Comparison of ENCODE assay signal across 9 mouse cellular contexts in the genomic region with DNA sequence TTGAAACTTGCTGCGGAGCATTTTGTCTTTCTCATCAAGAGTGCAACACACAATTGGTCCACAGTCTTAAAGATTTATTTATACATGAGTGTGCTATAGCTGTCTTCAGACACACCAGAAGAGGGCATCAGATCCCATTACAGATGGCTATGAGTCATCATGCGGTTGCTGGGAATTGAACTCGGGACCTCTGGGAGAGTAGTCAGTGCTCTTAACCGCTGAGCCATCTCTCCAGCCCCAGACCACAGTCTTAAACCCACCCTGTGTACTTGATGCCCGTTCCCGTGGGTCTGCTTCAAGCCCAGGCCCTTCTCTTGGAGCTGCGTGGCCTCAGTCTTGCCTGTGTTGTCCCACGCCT. TPM values are rescaled to one million over a fixed set of nuclear protein-coding genes. Genes with fewer than 3 reads are reported as not detected.
A peak's percentile ranks its signal among the peaks of the same experiment; 100 is the strongest.
DNase-seq lines count a peak whose midpoint lies in the region; ATAC-seq and TF ChIP-seq lines count a peak whose summit lies in the region.
"Had no signal": no experiment of that assay in that cellular context is flagged by ENCODE, and none has a peak within 500 bp of the region (broad histone marks: within the 10 kb centered on the region; RNA-seq: fewer than 3 reads in every experiment).

No protein-coding gene starts in this region.

- peak overlapping the region; percentile 39; the same call in 1 of the 2 replicates for H3K27ac ChIP-seq in midbrain, embryonic 10.5 days (replicated peaks)
- H3K27ac ChIP-seq in midbrain, embryonic 13.5 days = no peak overlapping the region
- H3K27ac ChIP-seq in embryonic facial prominence, embryonic 13.5 days = 0 out of 2 replicates have a peak overlapping the region, but pooled peaks have one; percentile 18

- CTCF ChIA-PET in Patski (lab: Charles Lee) = interaction anchor here (0.7 to 4.8 kb wide), 13 partner anchors 11 to 468 kb away, joined by 3 to 31 read pairs (median 3); no protein-coding TSS in a partner anchor

- H3K36me3 ChIP-seq in midbrain, embryonic 10.5 days = no peaks in the 10 kb centered on the region
- H3K36me3 ChIP-seq in midbrain, embryonic 13.5 days = no peaks in the 10 kb centered on the region
- no peaks in the 10 kb centered on the region for H3K36me3 ChIP-seq in embryonic facial prominence, embryonic 13.5 days
- no peaks in the 10 kb centered on the region for H3K36me3 ChIP-seq in splenic B cell, adult 2 months (ENCODE audit: control insufficient read depth, insufficient read depth, low read length, poor library complexity, severe bottlenecking)

- H3K4me3 ChIP-seq in midbrain, embryonic 10.5 days = no peak overlapping the region
- H3K4me3 ChIP-seq in midbrain, embryonic 13.5 days (replicated peaks) = no peak overlapping the region
- no peak overlapping the region for H3K4me3 ChIP-seq in embryonic facial prominence, embryonic 13.5 days

- H3K27me3 ChIP-seq in midbrain, embryonic 10.5 days (ENCODE audit: low read depth, poor library complexity, severe bottlenecking) = no peaks in the 10 kb centered on the region
- H3K27me3 ChIP-seq in midbrain, embryonic 13.5 days = no peaks in the 10 kb centered on the region
- H3K27me3 ChIP-seq in Patski = no peaks in the 10 kb centered on the region
- H3K27me3 ChIP-seq in embryonic facial prominence, embryonic 13.5 days = no peaks in the 10 kb centered on the region
- H3K27me3 ChIP-seq in splenic B cell, adult 2 months (ENCODE audit: control insufficient read depth, insufficient read depth, low read length, poor library complexity, severe bottlenecking) = no peaks in the 10 kb centered on the region

- ATAC-seq in midbrain, embryonic 13.5 days = no peak
- ATAC-seq in Patski = no peak
- ATAC-seq in embryonic facial prominence, embryonic 13.5 days (ENCODE audit: insufficient number of reproducible peaks, insufficient read depth, low FRiP score, low TSS enrichment, low read depth) = no peak

- in situ Hi-C loops in Patski (cut with MboI; ENCODE audit: low pct_unique_long_range_greater_than_20kb) = no loop called here

- POLR2A ChIA-PET in Patski (lab: Charles Lee) = interaction anchor here (0.6 to 1.2 kb wide), 3 partner anchors 35 to 78 kb away, joined by 3 read pairs; no protein-coding TSS in a partner anchor

- TF ChIP-seq CTCF in Patski (IDR thresholded peaks at IDR 0.05) = peak; percentile 41

- no peaks in the 10 kb centered on the region for H3K9me3 ChIP-seq in midbrain, embryonic 10.5 days (replicated peaks)
- no peaks in the 10 kb centered on the region for H3K9me3 ChIP-seq in midbrain, embryonic 13.5 days
- no peaks in the 10 kb centered on the region for H3K9me3 ChIP-seq in embryonic facial prominence, embryonic 13.5 days

- no peak for DNase-seq in midbrain, embryonic 10.5 days (ENCODE audit: low spot score)
- DNase-seq in Patski (ENCODE audit: low read depth, low spot score) = no peak
- peak; percentile 36 for DNase-seq in splenic B cell, adult 2 months (ENCODE audit: low read depth, low spot score)
- no peak for DNase-seq in right cerebral cortex, postnatal 25 days
- no peak for DNase-seq in urinary bladder, postnatal 14 days (ENCODE audit: low spot score)
- DNase-seq: cerebellum, adult 11-12 months; left cerebral cortex, postnatal 4 days had no signal

- 88% methylated on average over 8 of the region's 8 CpGs for WGBS in midbrain, embryonic 10.5 days
- WGBS in midbrain, embryonic 13.5 days = 89% methylated on average over 8 of the region's 8 CpGs
- whole genome bisulfite sequencing in embryonic facial prominence, embryonic 13.5 days = 70% methylated on average over 8 of the region's 8 CpGs

- no peak overlapping the region for H3K4me2 ChIP-seq in midbrain, embryonic 13.5 days (replicated peaks)
- H3K4me2 ChIP-seq in embryonic facial prominence, embryonic 13.5 days = peak overlapping the region; percentile 12; the same call in 1 of the 2 replicates

- H3K4me1 ChIP-seq in midbrain, embryonic 10.5 days = peaks cover 10% of the 10 kb centered on the region; the same call in 1 of the 2 replicates
- H3K4me1 ChIP-seq in midbrain, embryonic 13.5 days (replicated peaks) = no peaks in the 10 kb centered on the region; the same call in 1 of the 2 replicates
- peaks cover 6% of the 10 kb centered on the region for H3K4me1 ChIP-seq in embryonic facial prominence, embryonic 13.5 days

- no peak overlapping the region for H3K9ac ChIP-seq in midbrain, embryonic 13.5 days (replicated peaks)
- no peak overlapping the region for H3K9ac ChIP-seq in embryonic facial prominence, embryonic 13.5 days

RNA-seq across cellular contexts. Expression of a gene that starts 34.1 kb away (rescaled TPM):
- polyA plus RNA-seq in midbrain, embryonic 10.5 days (2016; fragmentation: Nextera tagmentation; extraction: Ambion mirVana) = 30.6 and 39.9 TPM in 2 replicates
- polyA plus RNA-seq in midbrain, embryonic 13.5 days (2015; fragmentation: Nextera tagmentation; extraction: Ambion mirVana) = 36.8 and 41.1 TPM in 2 replicates
- polyA plus RNA-seq in Patski (2021) = 30.0 TPM
- 18.4 and 23.6 TPM in 2 replicates for polyA plus RNA-seq in embryonic facial prominence, embryonic 13.5 days (2015; fragmentation: Nextera tagmentation; extraction: Ambion mirVana)
